Mouse (Mus musculus) G1E (cell line): Measurements from ENCODE around the gene Afdn.

Experiments
- CTCF ChIP-seq: IDR thresholded peaks from 2 replicates; pipeline ENCODE4 v1.5.1; 2012; ENCODE audit warnings: low read depth, low read length, inconsistent platforms, mixed read lengths
- GATA1 ChIP-seq: IDR thresholded peaks from 2 replicates; pipeline ENCODE4 v1.6.1; 2012; ENCODE audit warnings: borderline replicate concordance, low read length, inconsistent platforms, mixed read lengths
- GATA2 ChIP-seq: IDR thresholded peaks from 2 replicates; pipeline ENCODE4 v1.6.1; 2012; ENCODE audit warnings: low read depth, low read length, inconsistent platforms, borderline replicate concordance
- POLR2AphosphoS5 ChIP-seq: IDR thresholded peaks from 2 replicates; pipeline ENCODE4 v1.6.1; 2012; ENCODE audit warnings: low read depth, low read length, inconsistent platforms; ENCODE audit not compliant: insufficient replicate concordance
- TAL1 ChIP-seq: conservative IDR thresholded peaks from 2 replicates; pipeline ENCODE4 v1.6.1; 2012; ENCODE audit warnings: low read depth, low read length, inconsistent platforms, mixed read lengths

DNA sequence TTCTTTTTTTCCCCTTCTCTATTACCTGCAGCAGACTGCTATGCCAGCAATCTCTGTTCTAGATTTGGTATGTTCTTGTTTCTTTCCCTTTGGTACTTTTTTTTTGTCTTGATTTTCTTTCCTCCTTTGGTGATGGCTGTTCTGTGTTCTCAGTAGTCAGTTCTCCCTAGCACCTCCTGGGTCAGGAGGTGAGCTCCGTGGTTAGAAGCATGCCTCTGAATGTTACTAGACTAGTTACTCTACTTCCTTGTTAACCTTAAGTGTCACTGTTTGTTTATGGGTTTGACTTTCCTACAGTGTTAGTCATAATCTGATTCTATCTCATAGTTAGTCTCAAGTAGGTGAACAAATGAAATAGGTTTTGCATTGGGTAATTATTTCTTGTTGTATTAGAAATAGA, 130.6 kb downstream of the Afdn start:
- no peak for TF ChIP-seq CTCF
- no peak for TF ChIP-seq POLR2AphosphoS5
- TF ChIP-seq TAL1, result no peak
- TF ChIP-seq GATA1, result no peak
- no peak for TF ChIP-seq GATA2
